Comparison of ENCODE assay signal across 11 mouse cellular contexts in genomic region chr16:66086499-66086898, GRCm38 (mm10).
A peak's percentile ranks its signal among the peaks of the same experiment; 100 is the strongest.
DNase-seq lines count a peak whose midpoint lies in the region; ATAC-seq and TF ChIP-seq lines count a peak whose summit lies in the region.
"Had no signal": no experiment of that assay in that cellular context is flagged by ENCODE, and none has a peak within 500 bp of the region (broad histone marks: within the 10 kb centered on the region; RNA-seq: fewer than 3 reads in every experiment).

No protein-coding gene starts in this region.

- no peak overlapping the region for H3K27ac ChIP-seq in MEL (ENCODE audit: control insufficient read depth, low read depth, low read length)
- no peak overlapping the region for H3K27ac ChIP-seq in intestine, postnatal 0 days (ENCODE audit: low read depth, low read length)
- H3K27ac ChIP-seq: embryonic facial prominence, embryonic 12.5 days; heart, embryonic 13.5 days; lung, embryonic 15.5 days had no signal

- TF ChIP-seq RAD21 in MEL (IDR thresholded peaks at IDR 0.05; ENCODE audit: low read depth, low read length): peak; percentile 49

- WGBS in intestine, postnatal 0 days: 10% methylated on average over 1 of the region's 1 CpGs

- no peak overlapping the region for H3K4me2 ChIP-seq in intestine, postnatal 0 days (replicated peaks; ENCODE audit: low read depth)
- H3K4me2 ChIP-seq: embryonic facial prominence, embryonic 12.5 days; heart, embryonic 13.5 days; lung, embryonic 15.5 days had no signal

- no peak for TF ChIP-seq EP300 in MEL (IDR thresholded peaks at IDR 0.05; ENCODE audit: low read depth in 1 of 2, low read length in 2 of 2)

- H3K27me3 ChIP-seq in MEL (ENCODE audit: control insufficient read depth in 1 of 2, insufficient read depth in 2 of 2, low read length in 2 of 2): no peaks in the 10 kb centered on the region
- no peaks in the 10 kb centered on the region for H3K27me3 ChIP-seq in intestine, postnatal 0 days (replicated peaks; ENCODE audit: control insufficient read depth, insufficient read depth, low read length)
- H3K27me3 ChIP-seq: heart, embryonic 13.5 days; lung, embryonic 15.5 days had no signal

- H3K4me3 ChIP-seq in MEL (ENCODE audit: control insufficient read depth in 1 of 2, insufficient read depth in 1 of 2, low read depth in 2 of 2, low read length in 2 of 2): no peak overlapping the region
- no peak overlapping the region for H3K4me3 ChIP-seq in intestine, postnatal 0 days (ENCODE audit: low read depth, low read length)
- H3K4me3 ChIP-seq: embryonic facial prominence, embryonic 12.5 days; heart, embryonic 13.5 days; lung, embryonic 15.5 days had no signal

- no peak for ATAC-seq in intestine, postnatal 0 days

- H3K4me1 ChIP-seq in MEL (ENCODE audit: control insufficient read depth in 1 of 2, insufficient read depth in 2 of 2, low read length in 2 of 2): no peaks in the 10 kb centered on the region
- H3K4me1 ChIP-seq in intestine, postnatal 0 days (replicated peaks; ENCODE audit: control insufficient read depth, insufficient read depth, low read length): no peaks in the 10 kb centered on the region
- H3K4me1 ChIP-seq: embryonic facial prominence, embryonic 12.5 days; heart, embryonic 13.5 days; lung, embryonic 15.5 days had no signal

- no peaks in the 10 kb centered on the region for H3K36me3 ChIP-seq in MEL (ENCODE audit: control insufficient read depth in 1 of 2, insufficient read depth in 2 of 2, low read length in 2 of 2)
- H3K36me3 ChIP-seq in intestine, postnatal 0 days (ENCODE audit: control insufficient read depth, insufficient read depth): no peaks in the 10 kb centered on the region
- H3K36me3 ChIP-seq: embryonic facial prominence, embryonic 12.5 days; heart, embryonic 13.5 days; lung, embryonic 15.5 days had no signal

- DNase-seq in layer of hippocampus, adult 9-10 months (ENCODE audit: low spot score): peak; percentile 8
- no peak for DNase-seq in layer of hippocampus, postnatal 36 days
- peak; percentile 32 for DNase-seq in MEL (ENCODE audit: low read depth, low spot score)
- peak; percentile 2 for DNase-seq in embryo, embryonic 11.5 days (ENCODE audit: low read depth, low spot score)
- no peak for DNase-seq in adrenal gland, postnatal 36 days
- no peak for DNase-seq in urinary bladder, postnatal 36 days (ENCODE audit: low spot score in 2 of 2)
- DNase-seq in gastrocnemius, adult 8-10 months (ENCODE audit: low spot score in 2 of 2): no peak

- TF ChIP-seq CTCF in MEL (IDR thresholded peaks at IDR 0.05 in 2 of 3, conservative IDR thresholded peaks at IDR 0.05 in 1 of 3; ENCODE audit: control insufficient read depth in 1 of 3, insufficient read depth in 1 of 3, low read depth in 2 of 3, low read length in 3 of 3, poor library complexity in 1 of 3, severe bottlenecking in 1 of 3): peak in 1 of 3 experiments; percentile 43; a peak in 2 of 6 replicates
- peak; percentile 64 for TF ChIP-seq CTCF in intestine, postnatal 0 days (IDR thresholded peaks at IDR 0.05; ENCODE audit: low read depth)

- no peak for TF ChIP-seq POLR2A in MEL (IDR thresholded peaks at IDR 0.05; ENCODE audit: control insufficient read depth in 1 of 2, insufficient read depth in 1 of 2, low read depth in 1 of 2, low read length in 2 of 2, poor library complexity in 1 of 2)

- H3K9me3 ChIP-seq in MEL (replicated peaks; ENCODE audit: insufficient read depth, low read length): no peaks in the 10 kb centered on the region
- no peaks in the 10 kb centered on the region for H3K9me3 ChIP-seq in intestine, postnatal 0 days (ENCODE audit: control insufficient read depth)
- H3K9me3 ChIP-seq: embryonic facial prominence, embryonic 12.5 days; heart, embryonic 13.5 days; lung, embryonic 15.5 days had no signal

- H3K79me2 ChIP-seq in MEL (ENCODE audit: control insufficient read depth, insufficient read depth, low read length, poor library complexity): no peaks in the 10 kb centered on the region

- H3K9ac ChIP-seq in MEL (ENCODE audit: control insufficient read depth, low read depth, low read length, poor library complexity, severe bottlenecking): no peak overlapping the region
- H3K9ac ChIP-seq in intestine, postnatal 0 days (ENCODE audit: low read depth, low read length): no peak overlapping the region
- H3K9ac ChIP-seq: embryonic facial prominence, embryonic 12.5 days; heart, embryonic 13.5 days; lung, embryonic 15.5 days had no signal

TF ChIP-seq in MEL, 35 proteins besides CTCF, POLR2A, EP300 and RAD21:
- TF ChIP-seq SMC3 (IDR thresholded peaks at IDR 0.05; ENCODE audit: low read depth, low read length): peak; percentile 36
- no peak for TF ChIP-seq MAFK (IDR thresholded peaks at IDR 0.05; ENCODE audit: borderline replicate concordance, low read depth, low read length)

Comparison
In these comparisons a context has a peak if more than half of its experiments do, and no peak if none do; other contexts are left out.
1. DNase-seq: peak in layer of hippocampus, adult 9-10 months (single experiment), MEL (single experiment) and embryo, embryonic 11.5 days (single experiment); none in layer of hippocampus, postnatal 36 days (0 of 2), adrenal gland, postnatal 36 days (0 of 2), urinary bladder, postnatal 36 days (0 of 2) and gastrocnemius, adult 8-10 months (0 of 2).